Mouse (Mus musculus): ENCODE results near the gene Cacng2. TPM values are rescaled to one million over a fixed set of nuclear protein-coding genes. Genes with fewer than 3 reads are reported as not detected.

Cacng2 gene
- polyA plus RNA-seq, 1 experiment from 2014 or later: not detected

DNA sequence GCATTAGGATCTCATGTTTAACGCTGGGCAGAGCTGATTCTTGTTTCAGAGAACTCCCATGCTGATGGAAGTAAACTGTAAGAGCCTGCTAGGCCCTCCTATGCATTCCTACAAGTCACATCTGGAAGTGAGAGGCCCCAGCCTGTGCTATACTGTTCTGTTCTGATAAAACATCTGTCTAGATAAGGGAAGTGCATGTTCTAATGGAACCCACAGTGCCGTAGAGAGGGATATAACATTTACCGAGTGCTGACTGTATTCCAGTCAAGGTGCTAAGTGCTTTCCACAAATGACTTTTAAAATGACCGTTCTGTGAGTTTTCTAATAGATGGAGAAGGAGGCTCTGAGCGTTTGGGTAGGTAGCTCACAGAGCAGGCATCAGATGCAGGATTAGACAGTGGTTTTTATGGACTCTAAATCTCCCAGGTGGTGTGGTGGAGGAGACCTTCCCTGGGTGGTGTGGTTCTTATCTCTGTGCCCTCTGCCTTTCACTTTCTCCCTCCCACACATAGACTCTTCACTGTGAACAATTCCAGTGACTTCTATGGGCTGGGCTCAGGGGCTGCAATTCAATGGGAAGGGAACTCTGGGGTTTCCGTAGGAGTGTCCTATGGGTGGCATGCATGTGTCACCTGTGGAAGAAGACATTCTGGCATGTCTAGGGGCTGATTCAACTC is 145.5 kb downstream of the Cacng2 start:
- Histone ChIP-seq H3K27me3 (no peaks in the 10 kb centered on the region), H3K27ac (no peak overlapping the region), H3K4me2 (no peak overlapping the region), H3K9me3 (no peaks in the 10 kb centered on the region), H3K4me3 (replicated peaks) (no peak overlapping the region), H3K9ac (replicated peaks) (no peak overlapping the region), H3K4me1 (replicated peaks) (peaks cover 7% of the 10 kb centered on the region), H3K36me3 (no peaks in the 10 kb centered on the region)
- ATAC-seq (ENCODE audit: insufficient number of reproducible peaks, insufficient read depth, low FRiP score, low TSS enrichment, low read depth): no peak
- WGBS: 67% methylated on average over 6 of the region's 6 CpGs

GRCm38 (mm10) chr15:77970470-77971292 is 149.1 kb downstream of the Cacng2 start, which contains the start of gene Eif3d:
Gene Eif3d (minus strand): TSS chr15:77970813.
- Histone ChIP-seq H3K27me3 (no peaks in the 10 kb centered on the region), H3K9me3 (no peaks in the 10 kb centered on the region), H3K9ac (replicated peaks) (peak within 1 kb of the TSS; percentile 94), H3K4me2 (peak within 1 kb of the TSS; percentile 96), H3K4me3 (replicated peaks) (peak within 1 kb of the TSS; percentile 92), H3K4me1 (replicated peaks) (peaks cover 12% of the 10 kb centered on the region), H3K36me3 (peaks cover 30% of the 10 kb centered on the region), H3K27ac (peak within 1 kb of the TSS; percentile 99)
- peak; percentile 83 for ATAC-seq (ENCODE audit: insufficient number of reproducible peaks, insufficient read depth, low FRiP score, low TSS enrichment, low read depth)
- WGBS: under 1% methylated on average over 72 of the region's 72 CpGs

DNA sequence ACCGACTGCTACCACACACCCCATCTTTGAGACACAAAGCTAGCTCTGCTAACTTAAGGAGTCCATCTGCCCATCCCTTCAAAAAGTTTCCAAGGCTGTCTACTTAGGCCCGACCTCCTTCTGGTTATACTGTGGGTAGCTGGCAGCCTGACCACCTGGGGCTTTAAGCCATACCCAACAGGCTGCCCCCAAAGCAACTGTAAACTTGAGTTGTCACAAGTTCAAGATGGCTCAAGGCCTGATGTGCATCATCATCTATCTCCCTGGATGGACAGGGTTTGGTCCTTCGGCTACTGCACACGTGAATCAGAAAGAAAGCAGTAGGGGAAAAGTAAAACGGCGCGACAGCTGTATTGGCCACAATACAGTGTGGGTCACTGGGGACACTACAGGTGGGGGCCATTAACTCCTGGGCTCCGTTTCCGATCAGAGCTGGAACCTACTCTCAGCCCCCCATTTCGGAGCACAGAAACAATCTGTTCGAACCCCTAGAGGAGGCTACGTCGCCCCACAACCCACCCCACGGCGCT is 149.8 kb downstream of the Cacng2 start:
- peaks cover 12% of the 10 kb centered on the region for H3K4me1 ChIP-seq (replicated peaks)
- peak overlapping the region; percentile 92 for H3K4me3 ChIP-seq (replicated peaks)
- peak overlapping the region; percentile 94 for H3K9ac ChIP-seq (replicated peaks)
- H3K27ac ChIP-seq: peak overlapping the region; percentile 99
- ATAC-seq (ENCODE audit: insufficient number of reproducible peaks, insufficient read depth, low FRiP score, low TSS enrichment, low read depth): peak; percentile 14; the same call in 1 of the 2 replicates
- H3K27me3 ChIP-seq: no peaks in the 10 kb centered on the region
- H3K36me3 ChIP-seq: peaks cover 36% of the 10 kb centered on the region
- WGBS: 3% methylated on average over 15 of the region's 15 CpGs
- H3K9me3 ChIP-seq: no peaks in the 10 kb centered on the region
- peak overlapping the region; percentile 96 for H3K4me2 ChIP-seq

DNA sequence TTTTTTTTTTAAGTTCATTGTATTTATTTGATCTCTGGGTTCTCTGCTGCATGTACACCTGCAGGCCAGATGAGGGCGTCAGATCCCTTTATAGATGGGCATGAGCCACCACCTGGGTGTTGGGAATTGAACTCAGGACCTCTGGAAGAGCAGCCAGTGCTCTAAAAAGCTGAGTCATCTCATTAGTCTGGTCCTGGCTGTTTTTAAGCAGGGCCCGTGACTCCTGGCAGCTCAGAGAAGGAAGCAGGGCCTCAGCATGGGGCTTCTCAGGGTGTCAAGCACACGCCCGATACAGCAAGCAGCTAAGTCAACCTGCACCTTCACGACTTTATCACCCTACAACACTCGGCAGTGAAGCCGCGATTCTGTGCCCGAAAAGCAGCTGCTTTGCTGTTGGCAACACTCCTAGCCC is 154.7 kb downstream of the Cacng2 start:
- no peak for ATAC-seq (ENCODE audit: insufficient number of reproducible peaks, insufficient read depth, low FRiP score, low TSS enrichment, low read depth)
- no peak overlapping the region for H3K27ac ChIP-seq
- H3K4me3 ChIP-seq (replicated peaks): no peak overlapping the region
- H3K36me3 ChIP-seq: peaks cover 85% of the 10 kb centered on the region
- H3K4me1 ChIP-seq (replicated peaks): peaks cover 12% of the 10 kb centered on the region
- H3K9ac ChIP-seq (replicated peaks): no peak overlapping the region
- no peak overlapping the region for H3K4me2 ChIP-seq
- no peaks in the 10 kb centered on the region for H3K9me3 ChIP-seq
- 82% methylated on average over 9 of the region's 9 CpGs for WGBS
- no peaks in the 10 kb centered on the region for H3K27me3 ChIP-seq

DNA sequence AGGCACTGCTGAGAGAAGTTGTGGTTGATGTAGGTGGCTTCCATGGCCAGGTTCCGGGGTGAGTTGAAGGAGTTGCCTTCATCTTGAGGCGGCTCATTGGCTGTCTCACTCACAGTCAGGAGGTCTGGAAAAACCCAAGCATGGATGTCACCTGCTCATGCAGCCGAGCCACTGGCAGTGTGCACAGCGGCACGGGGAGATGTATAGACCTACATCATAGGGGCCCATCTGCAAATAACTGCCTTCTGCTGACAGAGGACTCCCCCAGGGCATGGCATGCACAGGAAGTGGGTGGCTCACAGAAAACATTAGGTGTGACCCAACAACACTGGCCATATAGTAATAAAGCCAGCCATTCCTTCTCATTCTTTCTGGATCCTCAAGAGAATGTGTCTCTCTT is 157.4 kb downstream of the Cacng2 start:
- ATAC-seq (ENCODE audit: insufficient number of reproducible peaks, insufficient read depth, low FRiP score, low TSS enrichment, low read depth): no peak

DNA sequence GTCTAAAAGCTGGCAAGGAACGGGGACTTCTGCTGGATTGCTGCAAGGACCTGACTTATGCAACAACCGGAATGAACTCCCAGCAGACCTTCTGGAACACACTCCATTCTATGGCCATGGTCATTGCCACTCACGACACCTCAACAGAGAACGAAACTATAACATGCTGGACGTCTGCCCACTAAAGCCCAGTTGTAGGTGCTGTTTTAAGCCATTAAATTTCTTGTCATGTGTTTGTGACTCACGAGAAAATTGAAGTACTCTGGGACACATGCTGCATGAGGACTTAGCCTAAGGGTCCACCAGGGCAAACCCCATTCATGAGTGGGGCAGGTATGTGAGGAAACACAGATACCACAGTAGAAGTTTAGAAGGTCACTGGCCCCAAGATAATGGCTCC is 159.1 kb downstream of the Cacng2 start:
- Histone ChIP-seq H3K36me3 (peaks cover 73% of the 10 kb centered on the region), H3K9ac (replicated peaks) (no peak overlapping the region), H3K27ac (no peak overlapping the region), H3K4me1 (replicated peaks) (peaks cover 21% of the 10 kb centered on the region), H3K9me3 (no peaks in the 10 kb centered on the region), H3K27me3 (peaks cover 8% of the 10 kb centered on the region), H3K4me2 (no peak overlapping the region), H3K4me3 (replicated peaks) (no peak overlapping the region)
- no peak for ATAC-seq (ENCODE audit: insufficient number of reproducible peaks, insufficient read depth, low FRiP score, low TSS enrichment, low read depth)
- 89% methylated on average over 6 of the region's 6 CpGs for WGBS

More for the DNA sequence above, 157.4 kb downstream of the Cacng2 start:
- no peaks in the 10 kb centered on the region for H3K9me3 ChIP-seq
- no peaks in the 10 kb centered on the region for H3K27me3 ChIP-seq
- no peak overlapping the region for H3K4me3 ChIP-seq (replicated peaks)
- no peak overlapping the region for H3K4me2 ChIP-seq
- no peak overlapping the region for H3K27ac ChIP-seq
- no peak overlapping the region for H3K9ac ChIP-seq (replicated peaks)
- 90% methylated on average over 5 of the region's 5 CpGs for WGBS
- H3K4me1 ChIP-seq (replicated peaks): peaks cover 5% of the 10 kb centered on the region
- H3K36me3 ChIP-seq: peaks cover 91% of the 10 kb centered on the region

DNA sequence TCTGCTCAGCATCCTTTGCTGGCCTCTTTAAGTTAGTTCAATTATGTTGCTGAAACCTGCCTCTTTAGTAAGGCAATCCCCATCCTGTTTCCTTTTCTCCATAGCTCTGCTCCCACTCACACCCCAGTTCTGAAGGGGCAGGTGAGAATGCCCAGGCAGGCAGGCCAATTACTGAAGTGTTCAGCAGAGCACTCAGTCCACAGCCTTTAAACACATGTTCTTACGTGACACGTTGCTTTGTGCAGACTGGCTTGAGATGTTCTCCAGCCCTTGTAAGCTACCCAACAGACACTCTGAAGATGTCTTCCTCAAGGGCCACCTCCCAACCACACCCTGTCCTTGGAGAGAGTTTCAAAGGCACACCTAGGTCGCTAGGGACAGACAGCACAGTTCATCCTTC is 161.8 kb downstream of the Cacng2 start:
- H3K36me3 ChIP-seq: peaks cover 47% of the 10 kb centered on the region
- H3K4me3 ChIP-seq (replicated peaks): no peak overlapping the region
- WGBS: 57% methylated on average over 3 of the region's 3 CpGs

GRCm38 (mm10) chr15:77957625-77958024 is 162.2 kb downstream of the Cacng2 start:
- no peak overlapping the region for H3K9ac ChIP-seq (replicated peaks)
- no peak for ATAC-seq (ENCODE audit: insufficient number of reproducible peaks, insufficient read depth, low FRiP score, low TSS enrichment, low read depth)
- peaks cover 14% of the 10 kb centered on the region for H3K27me3 ChIP-seq
- whole genome bisulfite sequencing: 36% methylated on average over 5 of the region's 5 CpGs
- H3K4me2 ChIP-seq: peak overlapping the region; percentile 84; the same call in 1 of the 2 replicates
- H3K4me1 ChIP-seq (replicated peaks): peaks cover 27% of the 10 kb centered on the region
- no peak overlapping the region for H3K27ac ChIP-seq
- H3K4me3 ChIP-seq (replicated peaks): no peak overlapping the region
- H3K36me3 ChIP-seq: peaks cover 47% of the 10 kb centered on the region
- H3K9me3 ChIP-seq: no peaks in the 10 kb centered on the region

More for the DNA sequence above, 161.8 kb downstream of the Cacng2 start:
- H3K27ac ChIP-seq: no peak overlapping the region
- no peak overlapping the region for H3K4me2 ChIP-seq
- H3K27me3 ChIP-seq: peaks cover 14% of the 10 kb centered on the region
- no peaks in the 10 kb centered on the region for H3K9me3 ChIP-seq
- no peak overlapping the region for H3K9ac ChIP-seq (replicated peaks)
- peaks cover 27% of the 10 kb centered on the region for H3K4me1 ChIP-seq (replicated peaks)
- ATAC-seq (ENCODE audit: insufficient number of reproducible peaks, insufficient read depth, low FRiP score, low TSS enrichment, low read depth): no peak

- H3K9me3 ChIP-seq: no peaks in the 10 kb centered on the region
- H3K4me2 ChIP-seq: peak within 1 kb of the TSS; percentile 84
- peaks cover 46% of the 10 kb centered on the region for H3K36me3 ChIP-seq
- H3K27ac ChIP-seq: no peak within 1 kb of the TSS
- H3K27me3 ChIP-seq: peaks cover 14% of the 10 kb centered on the region
- peak within 1 kb of the TSS; percentile 61 for H3K4me3 ChIP-seq (replicated peaks)
- ATAC-seq (ENCODE audit: insufficient number of reproducible peaks, insufficient read depth, low FRiP score, low TSS enrichment, low read depth): peak; percentile 85
- peak within 1 kb of the TSS; percentile 59 for H3K9ac ChIP-seq (replicated peaks)
- H3K4me1 ChIP-seq (replicated peaks): peaks cover 27% of the 10 kb centered on the region
- under 1% methylated on average over 39 of the region's 39 CpGs for WGBS
Observed at GRCm38 (mm10) chr15:77956404-77956901, 163.4 kb downstream of the Cacng2 start, which contains the start of gene Foxred2. Gene Foxred2 (minus strand): TSS chr15:77956722.

GRCm38 (mm10) chr15:77955440-77956403 is 164.1 kb downstream of the Cacng2 start:
- ATAC-seq (ENCODE audit: insufficient number of reproducible peaks, insufficient read depth, low FRiP score, low TSS enrichment, low read depth): peak; percentile 21; the same call in 1 of the 2 replicates
- H3K27ac ChIP-seq: no peak overlapping the region

More at GRCm38 (mm10) chr15:77955440-77956403, 164.1 kb downstream of the Cacng2 start:
- peaks cover 14% of the 10 kb centered on the region for H3K27me3 ChIP-seq
- peak overlapping the region; percentile 61 for H3K4me3 ChIP-seq (replicated peaks)
- 9% methylated on average over 52 of the region's 52 CpGs for WGBS
- H3K36me3 ChIP-seq: peaks cover 40% of the 10 kb centered on the region
- peak overlapping the region; percentile 84 for H3K4me2 ChIP-seq
- H3K9ac ChIP-seq (replicated peaks): peak overlapping the region; percentile 59
- H3K4me1 ChIP-seq (replicated peaks): peaks cover 27% of the 10 kb centered on the region
- H3K9me3 ChIP-seq: no peaks in the 10 kb centered on the region

All from limb, embryonic 12.5 days (tissue).